Comparison of ENCODE assay signal across 9 mouse cellular contexts in the genomic region with DNA sequence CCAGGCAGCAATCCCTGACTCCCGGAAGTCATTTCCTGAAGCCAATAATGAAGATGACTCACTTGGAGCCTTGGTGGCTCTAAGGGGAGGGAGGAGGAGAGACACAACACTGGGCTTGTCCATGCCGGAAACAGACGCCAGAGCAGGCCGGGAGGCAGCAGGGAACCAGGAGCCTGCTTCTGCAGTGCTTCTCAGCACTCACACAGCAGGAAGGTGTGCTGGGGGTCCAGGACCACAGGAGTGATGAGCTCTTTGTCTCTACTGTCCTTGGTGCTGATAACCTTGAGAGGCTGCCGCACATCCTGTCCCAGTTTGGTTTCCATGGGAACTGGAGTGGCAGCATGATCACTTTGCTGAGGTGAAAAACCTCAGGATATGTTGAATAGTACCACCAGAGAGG. TPM values are rescaled to one million over a fixed set of nuclear protein-coding genes. Genes with fewer than 3 reads are reported as not detected.
DNase-seq lines count a peak whose midpoint lies in the region; ATAC-seq lines count a peak whose summit lies in the region.
"Had no signal": no experiment of that assay in that cellular context is flagged by ENCODE, and none has a peak within 500 bp of the region (broad histone marks: within the 10 kb centered on the region; RNA-seq: fewer than 3 reads in every experiment).

No protein-coding gene starts in this region.

- ATAC-seq in megakaryocyte progenitor cell, adult 5-6 weeks (replicated peaks; ENCODE audit: poor library complexity), result no peak

- H3K4me1 ChIP-seq in limb, embryonic 10.5 days, result peaks cover 6% of the 10 kb centered on the region
- H3K4me1 ChIP-seq: embryonic facial prominence, embryonic 12.5 days had no signal

- intact Hi-C loops in heart, postnatal 14 days (cut with DNase I), result loop anchor here (5.0 kb wide), 1 partner anchor 55 kb away; no protein-coding TSS in a partner anchor

- H3K36me3 ChIP-seq in limb, embryonic 10.5 days, result no peaks in the 10 kb centered on the region
- H3K36me3 ChIP-seq: embryonic facial prominence, embryonic 12.5 days had no signal

- no peak overlapping the region for H3K4me3 ChIP-seq in limb, embryonic 10.5 days
- H3K4me3 ChIP-seq: embryonic facial prominence, embryonic 12.5 days had no signal

- H3K9me3 ChIP-seq in limb, embryonic 10.5 days (replicated peaks), result no peaks in the 10 kb centered on the region
- H3K9me3 ChIP-seq: embryonic facial prominence, embryonic 12.5 days had no signal

- no peaks in the 10 kb centered on the region for H3K27me3 ChIP-seq in limb, embryonic 10.5 days (ENCODE audit: low read depth, poor library complexity, severe bottlenecking)
- H3K27me3 ChIP-seq: embryonic facial prominence, embryonic 12.5 days had no signal

- H3K27ac ChIP-seq in limb, embryonic 10.5 days, result no peak overlapping the region
- H3K27ac ChIP-seq: embryonic facial prominence, embryonic 12.5 days had no signal

- peak; percentile 26 for DNase-seq in embryo, embryonic 10 days (ENCODE audit: low spot score)
- DNase-seq in embryo, embryonic 9.5 days (ENCODE audit: extremely low spot score), result no peak
- peak; percentile 12 for DNase-seq in retina, postnatal 1 day
- no peak for DNase-seq in retina, embryonic 14.5 days (ENCODE audit: low spot score)
- DNase-seq in heart, postnatal 14 days, result peak; percentile 29 to 39
- DNase-seq in lung, postnatal 4 days, result peak; percentile 16 to 34
- no peak for DNase-seq in limb, embryonic 10.5 days (ENCODE audit: low spot score)

- WGBS in limb, embryonic 10.5 days, result 22% methylated on average over 5 of the region's 5 CpGs

RNA-seq across cellular contexts. Expression of gene Kcnj5, which starts 51.5 kb away (rescaled TPM):
- total RNA-seq in heart, postnatal 14 days (2021), result 10 to 100 TPM; 47.0 to 54.0 TPM
- 0.30 and 0.39 TPM in 2 replicates for polyA plus RNA-seq in limb, embryonic 10.5 days (2016; fragmentation: Nextera tagmentation; extraction: Ambion mirVana)
- total RNA-seq in megakaryocyte progenitor cell, adult 5-6 weeks (2015), result 0.25 and 0.32 TPM in 2 replicates
- total RNA-seq in megakaryocyte progenitor cell, adult 5-6 weeks (2017), result 0.24 TPM in 1 of 2 replicates, not detected in the other

Comparison
In these comparisons a context has a peak if more than half of its experiments do, and no peak if none do; other contexts are left out.
1. DNase-seq: peak in embryo, embryonic 10 days (single experiment), retina, postnatal 1 day (single experiment), heart, postnatal 14 days (2 of 2) and lung, postnatal 4 days (2 of 2); none in embryo, embryonic 9.5 days (single experiment), retina, embryonic 14.5 days (single experiment) and limb, embryonic 10.5 days (single experiment).
2. RNA of gene Kcnj5, which starts 51.5 kb away (total RNA-seq): 47.0 to 54.0 TPM in heart, postnatal 14 days; 0.24 to 0.32 TPM in megakaryocyte progenitor cell, adult 5-6 weeks; every median in the first group is over 10 times any median in the second.